Mouse (Mus musculus): ENCODE results near the gene Ostf1. TPM values are rescaled to one million over a fixed set of nuclear protein-coding genes. Genes with fewer than 3 reads are reported as not detected.

The Ostf1 gene
- total and polyA plus RNA-seq, 2 experiments = 26.5 to 42.5 TPM

GRCm38 (mm10) chr19:18582887-18583286 lies 48.7 kb downstream of the Ostf1 start:
- Histone ChIP-seq H3K4me1 (ENCODE audit: control insufficient read depth, insufficient read depth, low read length) (peaks cover 2% of the 10 kb centered on the region; the same call in 1 of the 2 replicates), H3K27me3 (ENCODE audit: control insufficient read depth, insufficient read depth, low read length) (no peaks in the 10 kb centered on the region), H3K36me3 (ENCODE audit: control insufficient read depth, insufficient read depth, low read length) (peaks cover 10% of the 10 kb centered on the region), H3K9ac (ENCODE audit: low read depth, low read length) (no peak overlapping the region), H3K27ac (replicated peaks; ENCODE audit: insufficient read depth, low read depth, low read length) (no peak overlapping the region), H3K4me3 (ENCODE audit: insufficient read depth, low read depth, low read length) (no peak overlapping the region), H3K79me2 (ENCODE audit: control insufficient read depth, insufficient read depth, low read length) (no peaks in the 10 kb centered on the region; the same call in 1 of the 2 replicates)
- no peak for TF ChIP-seq POLR2A (IDR thresholded peaks at IDR 0.05; ENCODE audit: extremely low read depth, insufficient read depth, low read length)
- no peak for DNase-seq (ENCODE audit: extremely low read depth, low read depth, low spot score)
- 84% methylated on average over 6 of the region's 6 CpGs for WGBS

GRCm38 (mm10) chr19:18582226-18582625 lies 49.4 kb downstream of the Ostf1 start:
- TF ChIP-seq POLR2A (IDR thresholded peaks at IDR 0.05; ENCODE audit: extremely low read depth, insufficient read depth, low read length) (no peak), CTCF (IDR thresholded peaks at IDR 0.05; ENCODE audit: low read depth, low read length) (no peak)
- H3K27me3 ChIP-seq (ENCODE audit: control insufficient read depth, insufficient read depth, low read length) = no peaks in the 10 kb centered on the region
- no peak for DNase-seq (ENCODE audit: extremely low read depth, low read depth, low spot score)

GRCm38 (mm10) chr19:18581046-18581445 lies 50.6 kb downstream of the Ostf1 start:
- Histone ChIP-seq H3K79me2 (ENCODE audit: control insufficient read depth, insufficient read depth, low read length) (no peaks in the 10 kb centered on the region), H3K27me3 (ENCODE audit: control insufficient read depth, insufficient read depth, low read length) (no peaks in the 10 kb centered on the region), H3K36me3 (ENCODE audit: control insufficient read depth, insufficient read depth, low read length) (peaks cover 6% of the 10 kb centered on the region), H3K27ac (replicated peaks; ENCODE audit: insufficient read depth, low read depth, low read length) (no peak overlapping the region), H3K9ac (ENCODE audit: low read depth, low read length) (no peak overlapping the region), H3K4me3 (ENCODE audit: insufficient read depth, low read depth, low read length) (no peak overlapping the region), H3K4me1 (ENCODE audit: control insufficient read depth, insufficient read depth, low read length) (peaks cover 2% of the 10 kb centered on the region; the same call in 1 of the 2 replicates)
- no peak for DNase-seq (ENCODE audit: extremely low read depth, low read depth, low spot score)
- TF ChIP-seq CTCF (IDR thresholded peaks at IDR 0.05; ENCODE audit: low read depth, low read length) (no peak), POLR2A (IDR thresholded peaks at IDR 0.05; ENCODE audit: extremely low read depth, insufficient read depth, low read length) (no peak)
- 91% methylated on average over 16 of the region's 16 CpGs for WGBS

More at GRCm38 (mm10) chr19:18582226-18582625, 49.4 kb downstream of the Ostf1 start:
- 95% methylated on average over 9 of the region's 9 CpGs for WGBS
- no peak overlapping the region for H3K4me3 ChIP-seq (ENCODE audit: insufficient read depth, low read depth, low read length)
- H3K36me3 ChIP-seq (ENCODE audit: control insufficient read depth, insufficient read depth, low read length) = peaks cover 6% of the 10 kb centered on the region
- H3K9ac ChIP-seq (ENCODE audit: low read depth, low read length) = no peak overlapping the region
- no peaks in the 10 kb centered on the region for H3K79me2 ChIP-seq (ENCODE audit: control insufficient read depth, insufficient read depth, low read length)
- H3K27ac ChIP-seq (replicated peaks; ENCODE audit: insufficient read depth, low read depth, low read length) = no peak overlapping the region
- peaks cover 2% of the 10 kb centered on the region; the same call in 1 of the 2 replicates for H3K4me1 ChIP-seq (ENCODE audit: control insufficient read depth, insufficient read depth, low read length)

- TF ChIP-seq POLR2A (IDR thresholded peaks at IDR 0.05; ENCODE audit: extremely low read depth, insufficient read depth, low read length) = no peak
- no peak for TF ChIP-seq CTCF (IDR thresholded peaks at IDR 0.05; ENCODE audit: low read depth, low read length)
- no peak overlapping the region for H3K9ac ChIP-seq (ENCODE audit: low read depth, low read length)
These were observed 52.6 kb downstream of the Ostf1 start for GRCm38 (mm10) chr19:18579012-18579358.

GRCm38 (mm10) chr19:18578216-18579011 lies 53.2 kb downstream of the Ostf1 start:
- TF ChIP-seq POLR2A (IDR thresholded peaks at IDR 0.05; ENCODE audit: extremely low read depth, insufficient read depth, low read length) (no peak), CTCF (IDR thresholded peaks at IDR 0.05; ENCODE audit: low read depth, low read length) (no peak)
- peaks cover 4% of the 10 kb centered on the region for H3K36me3 ChIP-seq (ENCODE audit: control insufficient read depth, insufficient read depth, low read length)
- no peak for DNase-seq (ENCODE audit: extremely low read depth, low read depth, low spot score)
- no peaks in the 10 kb centered on the region for H3K79me2 ChIP-seq (ENCODE audit: control insufficient read depth, insufficient read depth, low read length)
- H3K9ac ChIP-seq (ENCODE audit: low read depth, low read length) = no peak overlapping the region
- no peak overlapping the region for H3K27ac ChIP-seq (replicated peaks; ENCODE audit: insufficient read depth, low read depth, low read length)
- WGBS = 75% methylated on average over 17 of the region's 17 CpGs
- H3K4me3 ChIP-seq (ENCODE audit: insufficient read depth, low read depth, low read length) = no peak overlapping the region
- peaks cover 2% of the 10 kb centered on the region; the same call in 1 of the 2 replicates for H3K4me1 ChIP-seq (ENCODE audit: control insufficient read depth, insufficient read depth, low read length)
- no peaks in the 10 kb centered on the region for H3K27me3 ChIP-seq (ENCODE audit: control insufficient read depth, insufficient read depth, low read length)

More at GRCm38 (mm10) chr19:18579012-18579358, 52.6 kb downstream of the Ostf1 start:
- Histone ChIP-seq H3K36me3 (ENCODE audit: control insufficient read depth, insufficient read depth, low read length) (peaks cover 4% of the 10 kb centered on the region), H3K27ac (replicated peaks; ENCODE audit: insufficient read depth, low read depth, low read length) (no peak overlapping the region), H3K79me2 (ENCODE audit: control insufficient read depth, insufficient read depth, low read length) (no peaks in the 10 kb centered on the region), H3K4me3 (ENCODE audit: insufficient read depth, low read depth, low read length) (no peak overlapping the region), H3K4me1 (ENCODE audit: control insufficient read depth, insufficient read depth, low read length) (peaks cover 2% of the 10 kb centered on the region; the same call in 1 of the 2 replicates), H3K27me3 (ENCODE audit: control insufficient read depth, insufficient read depth, low read length) (no peaks in the 10 kb centered on the region)
- no peak for DNase-seq (ENCODE audit: extremely low read depth, low read depth, low spot score)
- 89% methylated on average over 1 of the region's 1 CpGs for WGBS

- no peak overlapping the region for H3K4me3 ChIP-seq (ENCODE audit: insufficient read depth, low read depth, low read length)
- H3K36me3 ChIP-seq (ENCODE audit: control insufficient read depth, insufficient read depth, low read length) = peaks cover 4% of the 10 kb centered on the region
- H3K79me2 ChIP-seq (ENCODE audit: control insufficient read depth, insufficient read depth, low read length) = no peaks in the 10 kb centered on the region
- TF ChIP-seq POLR2A (IDR thresholded peaks at IDR 0.05; ENCODE audit: extremely low read depth, insufficient read depth, low read length) (no peak), CTCF (IDR thresholded peaks at IDR 0.05; ENCODE audit: low read depth, low read length) (no peak)
- no peak overlapping the region for H3K9ac ChIP-seq (ENCODE audit: low read depth, low read length)
- 93% methylated on average over 5 of the region's 5 CpGs for WGBS
- DNase-seq (ENCODE audit: extremely low read depth, low read depth, low spot score) = no peak
- H3K4me1 ChIP-seq (ENCODE audit: control insufficient read depth, insufficient read depth, low read length) = no peaks in the 10 kb centered on the region
- H3K27me3 ChIP-seq (ENCODE audit: control insufficient read depth, insufficient read depth, low read length) = no peaks in the 10 kb centered on the region
- no peak overlapping the region for H3K27ac ChIP-seq (replicated peaks; ENCODE audit: insufficient read depth, low read depth, low read length)
These were observed 54.3 kb downstream of the Ostf1 start for GRCm38 (mm10) chr19:18577348-18577747.

Data from liver, adult 2 months (tissue).